Mouse (Mus musculus): ENCODE measurements around the gene Bicc1.

- TF ChIP-seq CTCF (IDR thresholded peaks at IDR 0.05; ENCODE audit: borderline replicate concordance, control insufficient read depth, extremely low read depth, insufficient read depth, low read length, poor library complexity) (no peak), POLR2A (IDR thresholded peaks at IDR 0.05; ENCODE audit: control insufficient read depth, extremely low read depth, insufficient read depth, low read length, poor library complexity) (no peak)
Observed at GRCm38 (mm10) chr10:71064576-71064975, 94.9 kb downstream of the Bicc1 start.
